Mouse (Mus musculus) layer of hippocampus, postnatal 36 days (tissue): ENCODE data around the gene Ksr1. TPM values are rescaled to one million over a fixed set of nuclear protein-coding genes. Genes with fewer than 3 reads are reported as not detected.
"Not testable (repeated sequence)": the region's sequence is repeated elsewhere in the genome, so short reads cannot be mapped to it uniquely, and the experiment has no call there.

ENCODE experiments used
- DNase-seq, 2 experiments: peaks; one replicate each; pipeline ENCODE4 v3.0.0; 2022
- total RNA-seq, 2 experiments: library from RNA; stranded (reverse); gene quantifications; 2 replicates each; pipeline ENCODE4 v1.2.3; 2021

The Ksr1 gene
- total RNA-seq, 2 experiments from 2014 or later: 183 to 261 TPM

DNA sequence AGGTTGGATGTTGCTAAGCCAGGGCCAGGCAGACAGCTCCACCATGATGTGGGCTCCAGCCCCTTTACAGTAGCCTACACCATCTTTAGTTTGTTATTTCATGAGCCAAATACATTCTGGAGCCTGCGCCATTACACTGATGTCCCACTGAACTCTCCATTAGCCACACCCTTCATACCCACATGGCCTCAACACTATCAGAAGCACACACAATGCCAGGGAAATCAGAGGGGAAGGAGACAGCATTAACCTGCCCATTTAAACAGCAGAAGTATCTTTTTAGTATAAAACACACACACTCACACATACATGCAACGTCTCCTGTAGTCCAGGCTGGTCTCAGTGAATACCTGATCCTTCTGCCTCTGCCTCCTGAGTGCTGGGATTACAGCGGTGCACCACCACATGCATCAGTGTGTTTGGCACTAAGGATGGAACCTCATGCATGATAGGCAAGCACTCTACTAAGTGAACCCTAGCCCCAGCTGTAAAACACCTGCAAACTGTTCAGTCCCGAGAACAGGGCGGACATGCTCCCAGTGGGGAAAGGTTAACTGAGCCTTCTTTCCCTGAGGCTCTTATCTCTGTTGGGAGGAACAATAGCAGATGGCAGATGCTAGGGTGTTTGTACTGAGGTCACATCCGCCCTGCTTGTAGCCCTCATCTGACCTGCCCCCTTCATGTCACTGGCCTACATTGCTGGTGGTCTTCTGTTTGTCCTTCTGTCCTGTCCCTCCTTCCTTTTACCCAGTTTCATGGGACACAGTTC is 138.0 kb downstream of the Ksr1 start:
- DNase-seq: no peak

GRCm38 (mm10) chr11:79007356-79007755 is 138.9 kb downstream of the Ksr1 start:
- not testable (repeated sequence) for DNase-seq

GRCm38 (mm10) chr11:79006417-79006816 is 139.8 kb downstream of the Ksr1 start:
- DNase-seq: no peak

- no peak for DNase-seq
Measured at GRCm38 (mm10) chr11:79005578-79006394, 140.4 kb downstream of the Ksr1 start.

DNA sequence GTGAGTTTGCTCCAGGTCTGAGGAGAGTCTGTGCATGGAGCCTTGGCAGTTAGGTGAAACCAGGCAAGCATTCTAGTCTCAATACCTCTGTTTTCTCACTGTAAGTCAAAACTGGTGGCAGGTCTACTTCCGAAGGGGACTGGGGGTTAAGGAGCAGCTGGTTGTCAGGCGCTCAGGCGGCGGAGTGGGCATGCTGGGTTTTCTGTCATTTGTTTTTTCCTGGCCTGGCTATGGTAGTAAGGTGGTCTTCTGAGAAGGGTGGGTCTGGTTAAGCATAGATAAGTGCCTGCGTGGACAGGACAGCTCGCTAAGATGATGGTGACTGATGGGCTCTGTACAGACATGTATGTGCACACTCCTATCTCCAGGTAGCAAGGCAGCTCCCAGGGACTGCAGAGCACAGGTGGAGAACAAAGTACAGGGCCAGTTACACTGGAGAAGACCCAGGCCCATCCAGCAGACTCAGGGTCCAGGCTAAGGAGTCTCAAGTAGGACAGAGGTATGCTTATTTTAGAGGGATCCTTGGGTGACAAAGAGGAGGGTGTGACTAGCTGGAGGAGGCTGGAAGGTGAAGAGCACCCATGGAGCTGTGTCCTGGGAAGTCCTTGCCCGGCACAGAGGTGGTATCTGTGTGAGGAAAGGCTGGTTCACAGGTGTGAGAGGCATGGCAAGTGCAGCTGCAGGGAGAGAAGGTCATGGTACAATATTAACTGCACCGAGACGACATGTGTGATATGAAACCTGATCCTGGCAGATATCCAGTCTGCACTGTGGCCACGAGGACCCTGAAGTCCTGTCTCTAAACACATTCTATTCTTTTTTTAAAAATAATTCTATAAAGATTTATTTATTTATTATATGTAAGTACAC is 142.2 kb downstream of the Ksr1 start:
- DNase-seq: no peak

DNA sequence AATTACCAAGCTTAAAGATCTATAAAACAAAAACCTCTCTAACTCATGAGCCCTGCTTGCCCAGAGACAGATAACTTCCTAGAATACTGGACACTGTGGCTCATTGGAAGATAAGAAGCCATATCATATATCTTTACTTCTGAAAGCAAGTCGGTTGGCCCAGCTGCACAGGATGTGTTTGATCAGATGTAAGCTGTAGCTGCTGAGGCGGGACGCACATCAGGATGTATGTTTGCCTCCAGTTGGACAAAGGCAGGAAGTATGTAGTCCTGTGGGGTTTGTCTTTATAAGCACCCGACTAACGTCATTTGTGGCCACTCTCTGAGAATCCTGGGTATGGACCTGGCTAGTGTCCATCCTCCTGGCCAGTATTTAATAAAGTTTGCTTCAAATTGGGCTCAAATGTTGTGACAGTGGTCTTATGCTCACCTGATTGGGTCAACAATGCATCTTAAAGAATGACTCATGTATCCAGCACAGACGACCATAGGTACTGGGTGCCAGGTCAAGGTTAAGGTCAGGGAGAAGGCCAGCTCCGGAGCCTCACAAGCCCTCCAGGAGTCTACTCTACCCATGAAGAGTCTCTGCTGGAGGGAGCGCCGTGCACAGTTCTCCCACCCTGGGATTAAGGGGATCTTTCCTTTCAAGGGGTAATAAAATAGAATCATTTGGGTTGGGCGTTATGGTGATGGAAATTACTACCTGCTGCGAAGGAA is 143.0 kb downstream of the Ksr1 start:
- no peak for DNase-seq

DNA sequence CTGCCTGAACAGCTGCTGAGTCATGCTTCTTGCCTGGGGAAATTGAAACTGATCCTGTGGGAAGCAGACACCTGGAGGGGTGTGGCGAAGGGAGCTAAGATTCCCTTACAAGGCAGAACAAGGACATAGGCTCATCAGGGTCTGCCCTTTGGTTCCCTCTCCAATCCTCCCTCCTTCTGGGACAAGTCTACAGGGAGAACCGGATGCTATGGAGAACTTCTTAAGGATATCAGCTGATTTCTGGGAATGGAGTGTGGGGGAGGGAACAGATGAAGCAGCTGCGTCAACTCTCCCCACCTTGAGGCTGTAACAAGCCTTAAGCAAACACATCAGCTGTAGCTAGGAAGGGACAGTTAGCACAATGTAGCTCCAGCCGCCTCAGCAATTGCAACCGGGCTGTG is 143.7 kb downstream of the Ksr1 start:
- DNase-seq: no peak

GRCm38 (mm10) chr11:79001871-79002270 is 144.3 kb downstream of the Ksr1 start:
- DNase-seq: no peak

DNA sequence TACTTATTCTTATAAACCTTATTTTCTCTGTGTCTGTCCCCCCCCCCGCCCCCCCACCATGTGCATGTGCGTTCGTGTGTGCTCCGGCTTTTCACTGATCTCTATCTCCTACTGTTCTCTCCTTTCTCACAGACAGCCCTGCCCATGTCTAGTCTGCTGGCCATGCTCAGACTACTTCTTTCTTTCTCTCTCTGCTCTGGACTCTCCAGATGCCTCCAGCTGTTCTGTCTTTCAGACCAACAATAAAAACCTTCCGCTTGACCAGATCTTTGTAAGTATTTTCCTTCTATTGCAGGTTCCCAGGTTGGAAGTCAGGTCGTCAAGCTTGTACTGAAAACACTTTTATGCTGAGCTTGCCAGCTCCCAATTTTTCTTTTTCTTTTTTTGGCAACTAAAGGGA is 147.1 kb downstream of the Ksr1 start:
- no peak for DNase-seq

- not testable (repeated sequence) for DNase-seq
Measured at GRCm38 (mm10) chr11:78990875-78991543, 155.2 kb downstream of the Ksr1 start.

DNA sequence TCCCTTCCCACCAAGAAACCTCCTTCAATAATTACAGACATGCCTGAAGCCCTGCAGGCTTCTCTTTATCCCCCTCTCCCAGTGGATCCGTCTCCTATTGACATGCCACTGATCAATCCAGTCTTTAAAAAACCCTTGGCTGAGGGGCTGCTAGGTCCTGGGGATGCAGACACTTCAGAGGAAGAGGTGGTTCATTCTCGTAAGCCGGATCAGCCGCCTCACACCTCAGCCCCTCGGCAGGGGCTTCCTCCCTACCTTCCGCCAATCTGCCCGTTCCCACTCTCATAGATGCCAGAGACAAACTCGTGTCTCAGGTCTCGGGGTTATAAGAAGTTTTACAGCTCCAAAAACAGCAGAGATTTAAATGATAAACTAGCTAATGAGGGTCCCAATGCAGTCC is 156.1 kb downstream of the Ksr1 start:
- DNase-seq: no peak

DNA sequence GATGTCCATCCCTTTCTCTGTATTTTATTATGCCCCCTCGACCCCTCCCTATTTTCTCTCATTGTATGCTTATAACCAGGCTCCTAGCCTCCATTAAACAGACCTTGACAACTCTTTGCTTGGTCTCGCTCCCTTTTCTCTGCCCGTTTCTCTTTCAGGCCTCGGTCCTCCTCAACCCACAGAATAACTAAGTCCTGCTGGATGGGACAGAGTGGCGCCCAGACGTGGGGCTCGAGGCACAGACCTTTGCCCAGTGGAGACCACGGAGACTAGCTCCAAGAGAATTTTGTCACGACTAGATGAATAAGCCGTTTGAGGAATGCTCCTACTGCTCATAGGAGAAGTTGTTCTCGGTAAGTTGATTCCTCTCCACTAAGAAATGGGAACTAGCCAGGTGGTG is 157.0 kb downstream of the Ksr1 start:
- DNase-seq: not testable (repeated sequence)

- DNase-seq: no peak
Measured at GRCm38 (mm10) chr11:78986311-78987002, 159.8 kb downstream of the Ksr1 start.

DNA sequence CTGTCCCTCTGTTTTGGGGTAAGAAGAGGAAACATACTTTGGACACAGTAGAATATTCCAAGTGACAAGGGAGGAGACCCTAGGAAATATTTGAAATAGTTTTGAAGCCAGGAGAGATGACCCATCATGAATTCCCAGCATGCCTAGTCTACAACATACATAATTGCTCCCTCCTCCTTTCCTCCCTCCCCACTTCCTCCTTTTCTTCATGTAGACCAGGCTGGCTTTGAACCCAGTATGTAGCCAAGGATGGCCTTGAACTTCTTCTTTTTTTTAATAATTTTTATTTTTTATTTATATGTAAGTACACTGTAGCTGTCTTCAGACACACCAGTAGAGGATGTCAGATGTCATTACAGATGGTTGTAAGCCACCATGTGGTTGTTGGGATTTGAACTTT is 160.7 kb downstream of the Ksr1 start:
- DNase-seq: no peak

DNA sequence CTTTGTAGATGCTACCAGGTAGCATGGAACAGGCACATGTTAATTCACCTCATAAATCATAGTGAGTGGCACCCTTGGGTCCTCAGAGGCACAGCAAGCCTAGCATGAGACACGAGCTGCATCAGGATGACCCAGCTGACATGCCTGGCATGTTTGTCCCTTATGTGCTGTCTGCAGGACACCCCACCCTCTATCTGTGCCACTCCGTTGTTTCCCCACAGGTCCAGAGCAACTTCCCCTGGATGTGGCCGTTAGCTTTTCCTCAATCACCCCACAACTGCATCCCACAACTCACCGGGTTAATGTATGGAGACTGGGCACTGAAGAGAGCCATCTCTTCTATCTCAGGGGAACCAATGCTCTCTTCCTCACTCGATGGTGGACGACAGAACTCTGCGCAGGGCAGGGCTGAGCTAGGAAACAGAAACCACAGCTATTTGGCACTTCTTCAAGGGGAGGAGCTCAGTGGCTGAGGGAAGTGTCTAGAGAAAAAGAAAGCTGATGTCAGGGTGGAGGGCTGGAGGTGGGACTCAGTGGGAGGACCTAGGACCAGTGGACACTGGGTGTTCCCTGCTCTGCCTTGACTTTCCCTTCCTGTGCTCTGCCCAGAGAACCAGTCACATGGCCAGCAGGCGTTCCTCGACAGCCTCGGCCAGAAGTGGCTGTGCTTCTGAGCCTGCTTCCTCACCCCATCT is 161.6 kb downstream of the Ksr1 start, which contains the start of gene Lgals9:
Lgals9 (minus strand) TSS at position 464 of the 695 bp plus-strand sequence.
- DNase-seq: no peak

- no peak for DNase-seq
Measured at GRCm38 (mm10) chr11:78983539-78983938, 162.7 kb downstream of the Ksr1 start.

GRCm38 (mm10) chr11:78982513-78983291 is 163.5 kb downstream of the Ksr1 start:
- no peak for DNase-seq

DNA sequence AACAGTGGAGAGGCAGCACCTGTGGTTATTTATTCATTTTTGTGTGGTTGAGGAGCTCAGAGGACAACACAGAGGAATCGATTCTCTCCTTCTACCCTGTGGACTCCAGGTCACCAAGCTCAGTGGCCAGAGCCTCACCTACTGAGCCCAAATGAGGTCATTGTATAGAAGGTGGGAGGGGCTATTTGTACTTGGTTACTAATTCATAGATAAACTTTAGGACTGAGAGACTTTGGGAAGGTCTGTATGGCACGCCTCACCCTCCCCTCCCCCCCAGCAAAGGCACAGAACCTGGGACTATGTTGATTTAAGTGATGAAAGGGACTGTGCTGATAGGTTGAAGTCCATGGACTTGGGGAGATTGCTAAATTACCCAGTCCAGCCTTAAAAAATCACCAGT is 164.2 kb downstream of the Ksr1 start:
- no peak for DNase-seq

- no peak for DNase-seq
Measured at GRCm38 (mm10) chr11:78980083-78980634, 166.0 kb downstream of the Ksr1 start.
